Mouse (Mus musculus): ENCODE measurements around the gene Fam83c. TPM values are rescaled to one million over a fixed set of nuclear protein-coding genes. Genes with fewer than 3 reads are reported as not detected.
"Not testable (repeated sequence)": the region's sequence is repeated elsewhere in the genome, so short reads cannot be mapped to it uniquely, and the experiment has no call there.

Fam83c gene
- under 1 TPM in 1 of 2 experiments, not detected in 1; 0.10 TPM for total RNA-seq (2021)
- polyA plus RNA-seq (2012; rRNA removed): 0.03 and 0.04 TPM in 2 replicates
- long read RNA-seq: 0 reads

GRCm38 (mm10) chr2:155834732-155835131 is at the start of gene Fam83c:
Gene Fam83c, minus strand, starts transcription at chr2:155834854.
- DNase-seq: no peak

- DNase-seq: no peak
Observed at GRCm38 (mm10) chr2:155882087-155882486, 47.4 kb upstream of the Fam83c start.

GRCm38 (mm10) chr2:155878964-155879876 is 44.6 kb upstream of the Fam83c start:
- peak; percentile 77 for DNase-seq

GRCm38 (mm10) chr2:155873636-155874035 is 39.0 kb upstream of the Fam83c start:
- DNase-seq: no peak

GRCm38 (mm10) chr2:155872930-155873507 is 38.4 kb upstream of the Fam83c start:
- DNase-seq: no peak

- no peak for DNase-seq
Observed at GRCm38 (mm10) chr2:155872486-155872885, 37.8 kb upstream of the Fam83c start.

GRCm38 (mm10) chr2:155869772-155870171 is 35.1 kb upstream of the Fam83c start:
- no peak for DNase-seq

GRCm38 (mm10) chr2:155868320-155868719 is 33.7 kb upstream of the Fam83c start:
- no peak for DNase-seq

- no peak for DNase-seq
Observed at GRCm38 (mm10) chr2:155863301-155863867, 28.7 kb upstream of the Fam83c start.

- DNase-seq: no peak
Observed at GRCm38 (mm10) chr2:155862573-155863300, 28.1 kb upstream of the Fam83c start.

- peak; percentile 83 for DNase-seq
Observed at GRCm38 (mm10) chr2:155861581-155861980, 26.9 kb upstream of the Fam83c start.

- no peak for DNase-seq
Observed at GRCm38 (mm10) chr2:155860102-155860501, 25.4 kb upstream of the Fam83c start.

GRCm38 (mm10) chr2:155852536-155852935 is 17.9 kb upstream of the Fam83c start:
- DNase-seq: no peak

- no peak for DNase-seq
Observed at GRCm38 (mm10) chr2:155850120-155850519, 15.5 kb upstream of the Fam83c start.

GRCm38 (mm10) chr2:155849464-155849863 is 14.8 kb upstream of the Fam83c start:
- DNase-seq: no peak

- peak; percentile 77 for DNase-seq
Observed at GRCm38 (mm10) chr2:155848291-155848690, 13.6 kb upstream of the Fam83c start.

- no peak for DNase-seq
Observed at GRCm38 (mm10) chr2:155846930-155847329, 12.3 kb upstream of the Fam83c start.

- peak; percentile 62 for DNase-seq
Observed at GRCm38 (mm10) chr2:155838961-155839360, 4.3 kb upstream of the Fam83c start.

- DNase-seq: no peak
Observed at GRCm38 (mm10) chr2:155837961-155838360, 3.3 kb upstream of the Fam83c start.

GRCm38 (mm10) chr2:155832087-155832486 is 2.6 kb downstream of the Fam83c start:
- DNase-seq: not testable (repeated sequence)

GRCm38 (mm10) chr2:155831302-155831701 is 3.4 kb downstream of the Fam83c start:
- no peak for DNase-seq

GRCm38 (mm10) chr2:155830841-155831240 is 3.8 kb downstream of the Fam83c start:
- peak; percentile 72 for DNase-seq
